Mouse (Mus musculus): ENCODE measurements around the gene Glra3. TPM values are rescaled to one million over a fixed set of nuclear protein-coding genes. Genes with fewer than 3 reads are reported as not detected.

Glra3 gene
- 0.03 TPM in 2 replicates for polyA plus RNA-seq (2015; fragmentation: Nextera tagmentation; extraction: Ambion mirVana)

GRCm38 (mm10) chr8:55939870-55940525 is at the start of gene Glra3:
Gene Glra3, plus strand, starts transcription at chr8:55940460.
- Histone ChIP-seq H3K4me3 (replicated peaks) (0 out of 2 replicates have a peak within 1 kb of the TSS, but pooled peaks have one; percentile 2), H3K27ac (no peak within 1 kb of the TSS), H3K4me2 (replicated peaks) (peak within 1 kb of the TSS; percentile 42), H3K9me3 (no peaks in the 10 kb centered on the region), H3K36me3 (no peaks in the 10 kb centered on the region), H3K4me1 (replicated peaks) (0 out of 2 replicates have a peak, but pooled peaks cover 4% of the 10 kb centered on the region), H3K27me3 (replicated peaks) (no peaks in the 10 kb centered on the region), H3K9ac (no peak within 1 kb of the TSS)
- peak; percentile 49; the same call in 1 of the 2 replicates for ATAC-seq
- 18% methylated on average over 11 of the region's 11 CpGs for WGBS

DNA sequence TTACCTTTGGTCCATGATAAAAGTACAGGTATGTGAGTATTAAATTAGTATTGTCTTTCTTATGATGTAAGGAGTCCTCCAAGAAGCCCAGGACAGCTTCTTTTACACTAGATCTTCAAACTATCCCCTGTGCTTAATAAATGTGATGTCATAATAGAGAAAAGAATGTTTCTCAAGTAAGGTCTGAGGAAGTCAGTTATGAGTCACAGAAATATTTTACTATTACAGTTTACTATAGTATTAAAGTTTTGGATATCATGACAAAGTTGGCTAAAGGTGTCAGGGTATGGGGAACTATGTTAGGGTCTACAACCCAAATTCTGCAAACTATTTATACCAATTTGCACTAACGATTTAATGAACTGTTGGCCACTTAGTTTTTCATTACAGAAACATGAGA is 33.4 kb upstream of the Glra3 start, which contains the start of gene Adam29:
Gene Adam29, minus strand, starts transcription at position 101 of the 400 bp plus-strand sequence.
- no peak within 1 kb of the TSS for H3K4me3 ChIP-seq (replicated peaks)
- ATAC-seq, result no peak
- H3K4me1 ChIP-seq (replicated peaks), result no peaks in the 10 kb centered on the region
- H3K36me3 ChIP-seq, result no peaks in the 10 kb centered on the region
- no peak within 1 kb of the TSS for H3K27ac ChIP-seq
- H3K27me3 ChIP-seq (replicated peaks), result no peaks in the 10 kb centered on the region
- no peaks in the 10 kb centered on the region for H3K9me3 ChIP-seq
- H3K4me2 ChIP-seq (replicated peaks), result no peak within 1 kb of the TSS
- 82% methylated on average over 1 of the region's 1 CpGs for WGBS
- no peak within 1 kb of the TSS for H3K9ac ChIP-seq

DNA sequence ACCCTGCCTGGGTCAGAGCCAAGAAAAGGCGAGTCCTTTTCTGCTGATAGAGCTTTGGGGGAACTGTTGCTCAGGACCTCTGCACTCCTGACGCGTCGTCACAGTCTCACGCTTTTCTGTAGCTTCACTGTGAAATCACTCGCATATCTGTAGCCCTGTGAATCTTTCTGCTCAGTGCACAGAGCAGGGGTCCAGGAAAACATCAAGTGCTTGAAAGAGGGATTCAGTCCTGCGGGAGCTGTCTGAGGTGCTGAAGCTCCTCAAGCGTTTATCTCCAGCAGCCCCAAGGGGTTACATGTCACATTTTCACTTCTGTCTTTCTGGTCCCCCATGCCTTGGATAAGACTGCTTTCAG is 243 bp downstream of the Glra3 start:
- 2% methylated on average over 8 of the region's 8 CpGs for WGBS
- no peaks in the 10 kb centered on the region for H3K36me3 ChIP-seq
- peak; percentile 55; the same call in 1 of the 2 replicates for ATAC-seq
- no peaks in the 10 kb centered on the region for H3K27me3 ChIP-seq (replicated peaks)
- H3K4me3 ChIP-seq (replicated peaks), result 0 out of 2 replicates have a peak overlapping the region, but pooled peaks have one; percentile 2
- H3K4me1 ChIP-seq (replicated peaks), result 0 out of 2 replicates have a peak, but pooled peaks cover 4% of the 10 kb centered on the region
- no peak overlapping the region for H3K9ac ChIP-seq
- no peaks in the 10 kb centered on the region for H3K9me3 ChIP-seq
- peak overlapping the region; percentile 42 for H3K4me2 ChIP-seq (replicated peaks)
- no peak overlapping the region for H3K27ac ChIP-seq

DNA sequence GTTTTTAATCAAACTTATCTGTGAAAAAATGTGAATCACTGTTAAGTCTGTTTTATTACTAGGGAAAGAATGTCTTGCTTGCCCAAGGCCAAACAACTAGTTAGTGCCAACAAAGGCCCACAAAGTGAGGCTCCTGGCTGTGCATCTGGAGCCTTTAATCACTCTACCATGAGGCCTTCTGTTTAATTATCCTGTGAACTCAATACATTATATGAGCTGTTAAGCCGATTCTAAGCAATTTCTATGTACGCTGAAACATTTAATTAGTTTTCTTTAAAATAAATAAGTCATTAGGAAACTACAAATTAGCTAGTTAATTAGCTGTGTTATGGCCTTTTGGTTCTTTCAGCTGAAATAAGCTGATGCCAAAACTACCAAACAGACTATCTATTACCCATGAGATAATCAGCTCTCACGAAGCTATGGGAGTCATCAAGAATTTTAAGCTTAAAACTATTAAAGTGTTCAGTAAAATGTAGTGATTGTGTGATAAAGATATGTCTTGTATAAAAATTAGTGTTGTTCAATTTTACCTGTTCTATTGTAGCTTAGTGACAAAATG is 24.6 kb downstream of the Glra3 start:
- H3K27me3 ChIP-seq (replicated peaks), result no peaks in the 10 kb centered on the region
- H3K4me1 ChIP-seq (replicated peaks), result no peaks in the 10 kb centered on the region
- H3K36me3 ChIP-seq, result no peaks in the 10 kb centered on the region
- no peak overlapping the region for H3K27ac ChIP-seq
- no peaks in the 10 kb centered on the region for H3K9me3 ChIP-seq
- H3K4me2 ChIP-seq (replicated peaks), result no peak overlapping the region
- no peak for ATAC-seq
- no peak overlapping the region for H3K9ac ChIP-seq
- no peak overlapping the region for H3K4me3 ChIP-seq (replicated peaks)
- 78% methylated on average over 3 of the region's 3 CpGs for WGBS

DNA sequence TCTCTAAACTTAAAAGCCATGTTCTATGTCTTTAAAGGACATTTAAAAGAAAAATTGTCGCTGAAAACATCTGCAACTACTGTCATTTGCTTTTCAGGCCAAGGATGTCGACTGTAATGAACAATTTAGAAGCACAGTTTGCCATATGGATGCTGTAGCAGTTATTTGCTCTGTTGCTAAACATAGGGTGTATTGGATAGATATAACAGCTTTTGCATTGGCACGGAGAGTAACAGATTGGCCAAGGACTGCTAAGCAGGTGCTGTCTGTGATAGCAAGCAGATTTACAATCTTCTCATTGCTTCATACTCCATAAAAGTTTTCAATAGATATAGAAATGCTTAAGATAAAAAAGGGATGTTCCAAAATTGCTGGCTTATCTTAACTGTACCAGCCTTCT is 57.6 kb downstream of the Glra3 start:
- ATAC-seq, result no peak
- Histone ChIP-seq H3K4me3 (replicated peaks) (no peak overlapping the region), H3K27ac (no peak overlapping the region), H3K36me3 (no peaks in the 10 kb centered on the region), H3K27me3 (replicated peaks) (no peaks in the 10 kb centered on the region), H3K4me2 (replicated peaks) (no peak overlapping the region), H3K4me1 (replicated peaks) (no peaks in the 10 kb centered on the region), H3K9me3 (no peaks in the 10 kb centered on the region), H3K9ac (no peak overlapping the region)
- WGBS, result 67% methylated on average over 3 of the region's 3 CpGs

DNA sequence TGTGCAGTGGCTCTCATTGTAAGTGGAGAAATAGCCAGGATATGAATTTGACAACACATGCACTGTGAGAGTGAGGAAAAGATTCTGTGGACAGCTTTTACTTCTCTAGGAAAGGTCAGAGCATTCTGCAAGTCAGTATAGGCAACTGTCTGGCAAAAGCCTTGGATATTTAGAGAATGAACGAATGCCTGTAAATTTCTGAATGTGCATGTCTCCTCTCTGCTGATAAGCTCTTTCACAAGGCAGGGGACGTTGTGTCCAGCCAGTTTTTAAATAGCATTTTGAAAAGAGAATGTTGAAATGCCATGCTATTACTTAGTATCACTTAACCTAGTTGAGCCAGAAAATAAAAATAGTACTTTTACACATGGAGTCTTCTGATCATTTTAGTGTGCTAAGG is 114.1 kb downstream of the Glra3 start:
- no peaks in the 10 kb centered on the region for H3K27me3 ChIP-seq (replicated peaks)
- ATAC-seq, result no peak
- H3K9ac ChIP-seq, result no peak overlapping the region
- H3K4me3 ChIP-seq (replicated peaks), result no peak overlapping the region
- no peak overlapping the region for H3K27ac ChIP-seq
- WGBS, result 68% methylated on average over 2 of the region's 2 CpGs
- no peak overlapping the region for H3K4me2 ChIP-seq (replicated peaks)
- H3K36me3 ChIP-seq, result no peaks in the 10 kb centered on the region
- no peaks in the 10 kb centered on the region for H3K9me3 ChIP-seq
- H3K4me1 ChIP-seq (replicated peaks), result no peaks in the 10 kb centered on the region

DNA sequence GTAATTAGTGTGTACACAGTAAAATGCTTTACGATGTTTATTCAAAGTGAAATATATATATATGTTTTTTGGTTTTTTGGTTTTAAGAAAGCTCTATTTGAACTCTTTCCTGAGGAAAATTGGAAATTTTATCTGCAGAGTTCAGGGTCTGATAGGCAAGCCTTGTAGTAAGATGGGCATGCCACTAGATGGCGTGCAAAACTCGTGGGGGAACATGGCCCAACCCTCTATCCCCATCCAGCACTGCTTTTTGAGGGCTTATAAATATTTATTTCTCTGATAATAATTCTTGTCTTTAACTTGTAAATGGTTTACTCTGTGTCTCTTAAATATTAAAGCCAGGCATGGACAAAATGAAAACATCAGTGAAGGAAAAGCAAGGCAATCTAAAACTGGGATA is 122.8 kb downstream of the Glra3 start:
- H3K9ac ChIP-seq, result no peak overlapping the region
- H3K4me3 ChIP-seq (replicated peaks), result no peak overlapping the region
- no peaks in the 10 kb centered on the region for H3K36me3 ChIP-seq
- H3K4me1 ChIP-seq (replicated peaks), result no peaks in the 10 kb centered on the region
- 20% methylated on average over 3 of the region's 3 CpGs for WGBS
- ATAC-seq, result peak; percentile 53; the same call in 1 of the 2 replicates
- no peak overlapping the region for H3K27ac ChIP-seq
- H3K4me2 ChIP-seq (replicated peaks), result no peak overlapping the region
- no peaks in the 10 kb centered on the region for H3K27me3 ChIP-seq (replicated peaks)
- H3K9me3 ChIP-seq, result no peaks in the 10 kb centered on the region

GRCm38 (mm10) chr8:56070486-56071254 is 130.4 kb downstream of the Glra3 start:
- Histone ChIP-seq H3K9ac (no peak overlapping the region), H3K4me2 (replicated peaks) (no peak overlapping the region), H3K36me3 (no peaks in the 10 kb centered on the region), H3K27me3 (replicated peaks) (no peaks in the 10 kb centered on the region), H3K4me3 (replicated peaks) (no peak overlapping the region), H3K27ac (no peak overlapping the region), H3K4me1 (replicated peaks) (no peaks in the 10 kb centered on the region), H3K9me3 (no peaks in the 10 kb centered on the region)
- 50% methylated on average over 2 of the region's 2 CpGs for WGBS
- no peak for ATAC-seq

DNA sequence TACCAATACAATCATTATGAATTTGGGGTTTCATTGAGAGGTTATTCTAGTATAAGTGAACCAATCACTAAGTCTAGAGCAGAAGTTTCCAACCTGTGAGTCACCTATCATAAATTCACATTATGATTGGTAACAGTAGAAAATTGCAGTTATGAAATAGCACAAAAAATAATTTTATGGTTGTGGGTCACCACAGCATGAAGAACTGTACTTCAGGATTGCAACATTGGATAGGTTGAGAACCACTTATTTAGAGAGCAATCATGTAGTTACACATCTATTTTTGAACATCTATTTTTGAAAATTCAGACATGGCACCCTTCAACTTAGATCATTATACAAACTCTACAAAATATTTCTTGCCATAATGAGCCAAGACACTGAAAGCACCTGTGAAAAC is 143.4 kb downstream of the Glra3 start:
- no peak overlapping the region for H3K4me3 ChIP-seq (replicated peaks)
- no peak overlapping the region for H3K9ac ChIP-seq
- no peaks in the 10 kb centered on the region for H3K4me1 ChIP-seq (replicated peaks)
- no peaks in the 10 kb centered on the region for H3K27me3 ChIP-seq (replicated peaks)
- ATAC-seq, result no peak
- no peak overlapping the region for H3K4me2 ChIP-seq (replicated peaks)
- H3K36me3 ChIP-seq, result no peaks in the 10 kb centered on the region
- H3K9me3 ChIP-seq, result no peaks in the 10 kb centered on the region
- H3K27ac ChIP-seq, result no peak overlapping the region

- Histone ChIP-seq H3K4me3 (replicated peaks) (no peak overlapping the region), H3K4me1 (replicated peaks) (no peaks in the 10 kb centered on the region), H3K27ac (no peak overlapping the region), H3K27me3 (replicated peaks) (no peaks in the 10 kb centered on the region), H3K36me3 (no peaks in the 10 kb centered on the region), H3K4me2 (replicated peaks) (no peak overlapping the region), H3K9ac (no peak overlapping the region), H3K9me3 (no peaks in the 10 kb centered on the region)
- no peak for ATAC-seq
These were observed 154.1 kb downstream of the Glra3 start for GRCm38 (mm10) chr8:56094385-56094784.

- WGBS, result 79% methylated on average over 6 of the region's 6 CpGs
- no peaks in the 10 kb centered on the region for H3K36me3 ChIP-seq
- no peak overlapping the region for H3K4me2 ChIP-seq (replicated peaks)
- no peak overlapping the region for H3K4me3 ChIP-seq (replicated peaks)
- no peak overlapping the region for H3K27ac ChIP-seq
- no peaks in the 10 kb centered on the region for H3K4me1 ChIP-seq (replicated peaks)
- no peak for ATAC-seq
- H3K27me3 ChIP-seq (replicated peaks), result no peaks in the 10 kb centered on the region
- no peak overlapping the region for H3K9ac ChIP-seq
- no peaks in the 10 kb centered on the region for H3K9me3 ChIP-seq
These were observed 170.0 kb downstream of the Glra3 start for GRCm38 (mm10) chr8:56110296-56110695.

DNA sequence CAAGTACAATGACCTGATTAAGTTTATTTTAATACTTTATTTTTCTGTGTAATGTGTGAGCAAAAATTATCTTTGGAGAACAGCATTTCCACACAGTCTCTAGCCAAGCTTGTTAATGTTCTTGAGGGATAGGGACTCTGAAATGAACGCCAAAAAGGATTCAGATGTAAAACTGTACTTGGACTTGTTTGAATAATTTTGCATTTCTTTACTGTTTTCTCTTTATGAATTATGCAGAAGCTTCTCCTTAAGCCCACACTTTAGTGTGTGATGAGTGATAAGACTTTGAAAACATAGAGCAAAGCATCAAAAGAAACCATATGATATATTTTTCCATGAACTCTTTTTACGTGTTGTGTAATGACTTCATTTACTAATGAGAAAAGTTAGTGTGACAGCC is 189.1 kb downstream of the Glra3 start:
- H3K9me3 ChIP-seq, result no peaks in the 10 kb centered on the region
- H3K4me3 ChIP-seq (replicated peaks), result no peak overlapping the region
- H3K9ac ChIP-seq, result no peak overlapping the region
- H3K4me1 ChIP-seq (replicated peaks), result no peaks in the 10 kb centered on the region
- H3K4me2 ChIP-seq (replicated peaks), result no peak overlapping the region
- no peaks in the 10 kb centered on the region for H3K27me3 ChIP-seq (replicated peaks)
- H3K36me3 ChIP-seq, result no peaks in the 10 kb centered on the region
- 74% methylated on average over 2 of the region's 2 CpGs for WGBS
- ATAC-seq, result no peak
- no peak overlapping the region for H3K27ac ChIP-seq

Measured in intestine, embryonic 15.5 days (tissue).